Mouse (Mus musculus): ENCODE data around the gene Doxl2.

- TF ChIP-seq POLR2A (IDR thresholded peaks at IDR 0.05; ENCODE audit: low read depth, low read length) (no peak), CTCF (IDR thresholded peaks at IDR 0.05; ENCODE audit: borderline replicate concordance, insufficient read depth, low read length) (no peak)
Observed at GRCm38 (mm10) chr6:48929595-48929994, 45.2 kb upstream of the Doxl2 start, which contains the start of gene 1600015I10Rik.
